Mouse (Mus musculus) mouse embryonic stem cell (cell line): ENCODE results near the gene Itga7.

Experiments used
- in situ Hi-C, 2 experiments: fragments of 300-500 bp; cut with MboI; formaldehyde crosslinking; loops; 1 replicate in 1 of 2; 3 replicates in 1 of 2; pipeline ENCODE4 v1.14.3; 2019 to 2020; ENCODE audit warnings: low sequenced_read_pairs in 2 of 2, low pct_unique_long_range_greater_than_20kb in 1 of 2, mixed read lengths in 1 of 2; ENCODE audit not compliant: unreplicated experiment in 1 of 2

Gene Itga7

DNA sequence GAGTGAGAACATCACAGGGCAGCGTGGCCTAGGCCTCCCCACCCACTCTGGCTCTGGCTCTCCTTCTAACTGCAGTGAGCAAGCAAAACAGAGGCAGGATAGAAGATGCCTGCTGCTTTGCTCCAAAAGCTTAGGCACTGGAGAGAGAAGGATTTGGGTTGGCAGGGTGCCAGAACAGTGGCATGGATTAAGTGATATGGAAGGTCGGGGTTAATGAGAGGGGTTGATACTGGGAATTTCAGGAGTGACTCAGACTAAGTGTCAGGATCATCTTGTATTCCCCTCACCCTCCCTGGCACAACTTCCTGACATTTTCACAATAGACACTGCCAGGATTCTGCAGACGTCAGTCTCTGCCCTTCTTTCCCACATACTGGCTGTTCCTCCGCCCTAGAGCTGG lies 5.3 kb upstream of the Itga7 start:
- in situ Hi-C loops: no loop called here

DNA sequence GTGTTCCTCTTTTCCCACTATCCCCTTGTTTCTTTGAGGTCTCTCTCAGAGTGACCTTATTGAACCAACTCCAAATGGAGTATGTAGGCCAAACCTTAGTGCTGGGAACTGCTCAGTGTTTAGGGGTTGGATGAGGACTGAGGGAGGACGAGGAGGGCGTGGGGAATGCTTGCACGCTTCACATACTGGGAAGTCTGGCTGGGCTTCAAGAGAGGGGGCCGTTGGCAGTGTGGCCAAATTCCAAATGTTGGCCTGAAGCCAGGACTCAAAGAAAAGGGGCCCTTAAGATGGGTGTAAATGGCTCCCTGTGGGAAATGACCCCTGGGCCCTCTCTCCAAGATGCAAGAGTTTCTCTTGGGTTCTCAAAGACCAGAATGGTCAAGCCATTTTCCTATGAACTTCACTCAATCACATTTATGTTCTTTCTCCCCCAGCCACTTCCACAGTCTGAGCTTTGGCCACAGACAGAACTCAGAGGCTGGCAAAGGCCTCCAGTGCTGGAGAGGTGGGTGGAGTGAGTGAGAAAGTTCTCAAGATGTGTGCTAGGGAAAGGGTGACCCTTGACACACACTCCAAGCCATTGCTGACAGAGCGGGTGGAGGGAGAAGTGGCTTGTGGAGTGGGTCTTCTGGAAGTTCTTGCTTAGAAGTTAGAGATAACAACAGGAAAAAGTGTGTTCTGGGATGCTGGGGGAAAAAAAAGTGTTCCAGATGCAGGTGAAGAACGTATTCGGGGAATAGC lies 3.8 kb upstream of the Itga7 start:
- in situ Hi-C loops: no loop called here

- in situ Hi-C loops: no loop called here
Observed at GRCm38 (mm10) chr10:128931441-128931840, 2.2 kb upstream of the Itga7 start.

GRCm38 (mm10) chr10:128933976-128934721 lies 531 bp downstream of the Itga7 start:
- in situ Hi-C loops: no loop called here

- in situ Hi-C loops: no loop called here
Observed at GRCm38 (mm10) chr10:128934997-128935787, 1.6 kb downstream of the Itga7 start.

DNA sequence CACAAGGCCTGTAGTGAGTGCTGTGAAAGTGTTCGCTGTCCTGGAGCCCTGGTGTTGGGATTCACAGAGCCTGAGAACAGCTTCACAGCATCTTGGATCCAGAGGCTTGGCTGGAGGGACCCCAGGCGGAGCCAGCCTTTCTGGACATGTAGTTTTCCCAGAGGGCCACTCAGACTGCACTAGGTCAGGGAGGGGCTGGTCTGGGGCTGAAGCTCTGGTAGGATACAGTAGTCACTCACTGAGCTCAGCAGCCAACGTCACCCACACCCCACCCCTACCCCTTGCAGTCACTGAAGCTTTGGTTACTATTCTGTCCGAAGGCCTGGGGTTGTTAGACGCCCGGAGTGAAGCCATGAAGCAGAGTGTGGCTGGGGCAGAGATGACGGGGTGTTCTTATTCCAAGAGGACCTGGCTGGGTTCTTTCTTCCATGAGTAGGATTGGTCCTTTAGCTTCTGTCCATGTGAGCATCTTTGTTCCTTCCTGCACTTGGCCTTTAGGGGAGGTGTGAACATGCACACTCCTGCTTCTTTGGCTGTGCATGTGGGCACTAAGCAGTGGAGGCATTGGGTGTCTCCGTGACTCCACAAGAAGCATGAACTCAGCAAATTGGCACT lies 2.3 kb downstream of the Itga7 start:
- in situ Hi-C loops: no loop called here

DNA sequence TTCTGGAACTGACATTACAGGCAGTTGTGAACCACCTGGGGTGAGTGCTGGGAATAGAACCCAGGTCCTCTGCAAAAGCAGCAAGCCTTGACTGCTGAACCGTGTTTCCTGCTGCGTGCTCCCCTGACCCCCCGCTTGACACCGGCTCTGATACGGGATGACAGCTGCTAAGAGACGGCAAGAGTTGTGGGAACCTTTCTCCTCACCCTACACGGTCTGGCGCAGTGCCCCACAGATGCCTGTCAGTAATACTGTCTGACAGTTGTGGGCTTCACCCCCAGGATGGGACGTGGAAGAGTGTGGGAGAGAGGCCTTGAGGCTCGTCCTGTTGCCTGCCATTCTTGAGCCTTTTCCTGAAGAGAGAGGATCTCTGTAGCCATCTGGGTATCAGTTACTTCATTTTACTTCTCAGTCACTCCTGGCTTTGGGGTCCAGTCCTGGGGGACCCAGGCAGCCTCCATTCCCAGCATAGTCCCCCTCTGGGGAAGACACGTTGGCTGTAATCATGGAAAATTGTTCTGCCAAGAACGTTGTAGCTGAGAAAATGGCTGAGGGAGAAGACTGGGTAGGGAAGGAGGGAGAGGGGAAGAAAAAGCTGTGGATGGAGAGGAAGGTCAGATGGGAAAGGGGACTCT lies 4.3 kb downstream of the Itga7 start:
- in situ Hi-C loops: no loop called here

GRCm38 (mm10) chr10:128938457-128938856 lies 4.8 kb downstream of the Itga7 start:
- in situ Hi-C loops: no loop called here

- in situ Hi-C loops: no loop called here
Observed at GRCm38 (mm10) chr10:128938974-128939373, 5.4 kb downstream of the Itga7 start.

GRCm38 (mm10) chr10:128940475-128941061 lies 7.0 kb downstream of the Itga7 start:
- in situ Hi-C loops: no loop called here

- in situ Hi-C loops: no loop called here
Observed at GRCm38 (mm10) chr10:128945675-128946074, 12.1 kb downstream of the Itga7 start.

GRCm38 (mm10) chr10:128947496-128947895 lies 13.9 kb downstream of the Itga7 start:
- in situ Hi-C loops: no loop called here

GRCm38 (mm10) chr10:128950208-128950887 lies 16.7 kb downstream of the Itga7 start:
- in situ Hi-C loops: no loop called here

DNA sequence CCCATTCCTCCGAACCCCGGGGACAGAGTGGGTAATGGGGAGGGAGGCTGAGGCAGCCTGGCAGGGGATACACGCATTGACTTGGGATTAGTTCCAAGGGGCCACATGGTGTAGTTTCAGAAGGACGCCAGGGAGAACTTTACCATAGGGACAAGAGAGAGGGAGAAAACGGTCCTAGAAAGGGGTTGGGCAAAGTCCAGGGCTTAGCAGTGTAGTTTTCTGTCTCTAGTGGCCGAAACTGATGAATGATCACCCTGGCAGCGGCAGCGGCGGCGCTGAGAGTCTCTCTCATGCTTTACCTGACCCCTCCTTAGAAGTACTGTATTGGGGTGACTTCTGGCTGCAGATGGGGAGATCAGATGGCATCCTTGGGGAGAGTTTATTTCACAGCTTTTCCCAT lies 24.7 kb downstream of the Itga7 start:
- in situ Hi-C loops: no loop called here

- in situ Hi-C loops: no loop called here
Observed at GRCm38 (mm10) chr10:128960142-128960541, 26.5 kb downstream of the Itga7 start.

- in situ Hi-C loops: no loop called here
Observed at GRCm38 (mm10) chr10:128960590-128961584, 27.3 kb downstream of the Itga7 start, which contains the start of gene Mettl7b. Gene Mettl7b (minus strand): TSS chr10:128960988.
